In the genomic region with DNA sequence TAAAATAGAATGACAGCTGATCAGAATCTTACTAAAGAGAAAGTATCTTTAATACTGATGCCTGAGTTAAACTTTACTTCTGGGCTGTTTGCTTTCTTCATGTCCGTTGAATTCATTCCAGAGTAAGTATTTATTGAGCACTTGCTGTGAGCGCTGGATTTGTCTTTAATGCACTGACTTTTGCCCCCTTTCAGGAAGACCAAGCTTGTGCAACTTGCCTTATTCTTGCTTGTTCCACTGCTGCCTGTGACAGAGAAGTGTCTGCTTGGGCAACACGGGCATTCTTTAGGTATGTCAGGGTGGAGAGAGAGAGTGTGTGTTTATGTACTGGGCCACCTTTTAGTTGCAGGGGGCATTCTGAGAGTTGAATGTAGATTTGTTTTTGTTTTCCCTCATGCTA, we compare ENCODE assay signal across 20 mouse cellular contexts.
"Had no signal": no experiment of that assay in that cellular context is flagged by ENCODE, and none has a peak within 500 bp of the region (broad histone marks: within the 10 kb centered on the region; RNA-seq: fewer than 3 reads in every experiment).

No protein-coding gene starts in this region.

- H3K4me2 ChIP-seq: lung, embryonic 14.5 days; midbrain, embryonic 12.5 days; neural tube, embryonic 13.5 days; neural tube, embryonic 15.5 days; stomach, embryonic 15.5 days had no signal

- H3K27me3 ChIP-seq: midbrain, embryonic 12.5 days; neural tube, embryonic 13.5 days; neural tube, embryonic 15.5 days; stomach, embryonic 15.5 days had no signal

- H3K4me3 ChIP-seq: midbrain, embryonic 10.5 days; midbrain, embryonic 12.5 days; myocyte; neural tube, embryonic 13.5 days; neural tube, embryonic 15.5 days; stomach, embryonic 15.5 days had no signal

- H3K27ac ChIP-seq: liver, embryonic 14.5 days; midbrain, embryonic 10.5 days; midbrain, embryonic 12.5 days; neural tube, embryonic 13.5 days; neural tube, embryonic 15.5 days; stomach, embryonic 15.5 days; stomach, postnatal 0 days had no signal

- H3K9ac ChIP-seq: liver, embryonic 14.5 days; lung, embryonic 14.5 days; midbrain, embryonic 12.5 days; neural tube, embryonic 13.5 days; neural tube, embryonic 15.5 days; stomach, embryonic 15.5 days had no signal

- H3K4me1 ChIP-seq: midbrain, embryonic 10.5 days; midbrain, embryonic 12.5 days; neural tube, embryonic 13.5 days; neural tube, embryonic 15.5 days; stomach, embryonic 15.5 days had no signal

- H3K9me3 ChIP-seq: midbrain, embryonic 10.5 days; midbrain, embryonic 12.5 days; neural tube, embryonic 13.5 days; neural tube, embryonic 15.5 days; stomach, embryonic 15.5 days had no signal

- ATAC-seq: midbrain, embryonic 16.5 days had no signal

- DNase-seq: lung, adult 18-20 months; lung, embryonic 14.5 days; lung, postnatal 10 days; lung, postnatal 4 days; midbrain, embryonic 14.5 days; retina, postnatal 1 day; right cerebral cortex, adult 18-20 months; right cerebral cortex, postnatal 25 days; thymus, adult 2 months; thymus, postnatal 25 days; thymus, postnatal 4 days had no signal
